Mouse (Mus musculus): ENCODE measurements around the gene Nans. TPM values are rescaled to one million over a fixed set of nuclear protein-coding genes. Genes with fewer than 3 reads are reported as not detected.

The Nans gene
- polyA plus RNA-seq, 1 experiment, result 67.2 TPM

GRCm38 (mm10) chr4:46543366-46544050 lies 54.5 kb downstream of the Nans start:
- H3K36me3 ChIP-seq (replicated peaks; ENCODE audit: low read length), result peaks cover 76% of the 10 kb centered on the region

GRCm38 (mm10) chr4:46544313-46544712 lies 55.3 kb downstream of the Nans start:
- Histone ChIP-seq H3K4me1 (peaks cover 30% of the 10 kb centered on the region), H3K4me3 (replicated peaks) (no peak overlapping the region), H3K27me3 (replicated peaks) (no peaks in the 10 kb centered on the region), H3K9me3 (no peaks in the 10 kb centered on the region), H3K36me3 (replicated peaks; ENCODE audit: low read length) (peaks cover 78% of the 10 kb centered on the region)
- TF ChIP-seq GATA1 (IDR thresholded peaks at IDR 0.05; ENCODE audit: borderline replicate concordance, low read length) (no peak), FLI1 (IDR thresholded peaks at IDR 0.05; ENCODE audit: low read length) (no peak)

More at GRCm38 (mm10) chr4:46543366-46544050, 54.5 kb downstream of the Nans start:
- Histone ChIP-seq H3K9me3 (no peaks in the 10 kb centered on the region), H3K27me3 (replicated peaks) (peaks cover 2% of the 10 kb centered on the region), H3K4me3 (replicated peaks) (no peak overlapping the region), H3K4me1 (peaks cover 25% of the 10 kb centered on the region)
- no peak for TF ChIP-seq GATA1 (IDR thresholded peaks at IDR 0.05; ENCODE audit: borderline replicate concordance, low read length)
- TF ChIP-seq FLI1 (IDR thresholded peaks at IDR 0.05; ENCODE audit: low read length), result no peak

- TF ChIP-seq GATA1 (IDR thresholded peaks at IDR 0.05; ENCODE audit: borderline replicate concordance, low read length) (no peak), FLI1 (IDR thresholded peaks at IDR 0.05; ENCODE audit: low read length) (no peak)
- H3K36me3 ChIP-seq (replicated peaks; ENCODE audit: low read length), result peaks cover 72% of the 10 kb centered on the region
- H3K4me3 ChIP-seq (replicated peaks), result no peak overlapping the region
- H3K27me3 ChIP-seq (replicated peaks), result no peaks in the 10 kb centered on the region
- peaks cover 39% of the 10 kb centered on the region for H3K4me1 ChIP-seq
- no peaks in the 10 kb centered on the region for H3K9me3 ChIP-seq
Measured at GRCm38 (mm10) chr4:46545498-46545897, 56.5 kb downstream of the Nans start.

- Histone ChIP-seq H3K4me3 (replicated peaks) (no peak overlapping the region), H3K27me3 (replicated peaks) (no peaks in the 10 kb centered on the region), H3K9me3 (no peaks in the 10 kb centered on the region), H3K36me3 (replicated peaks; ENCODE audit: low read length) (peaks cover 77% of the 10 kb centered on the region), H3K4me1 (peaks cover 50% of the 10 kb centered on the region)
- no peak for TF ChIP-seq FLI1 (IDR thresholded peaks at IDR 0.05; ENCODE audit: low read length)
- TF ChIP-seq GATA1 (IDR thresholded peaks at IDR 0.05; ENCODE audit: borderline replicate concordance, low read length), result no peak
Measured at GRCm38 (mm10) chr4:46546709-46547108, 57.7 kb downstream of the Nans start.

GRCm38 (mm10) chr4:46549979-46550378 lies 60.9 kb downstream of the Nans start:
- Histone ChIP-seq H3K9me3 (no peaks in the 10 kb centered on the region), H3K4me1 (peaks cover 79% of the 10 kb centered on the region), H3K36me3 (replicated peaks; ENCODE audit: low read length) (peaks cover 62% of the 10 kb centered on the region), H3K27me3 (replicated peaks) (no peaks in the 10 kb centered on the region), H3K4me3 (replicated peaks) (no peak overlapping the region)
- TF ChIP-seq GATA1 (IDR thresholded peaks at IDR 0.05; ENCODE audit: borderline replicate concordance, low read length), result no peak
- TF ChIP-seq FLI1 (IDR thresholded peaks at IDR 0.05; ENCODE audit: low read length), result no peak

GRCm38 (mm10) chr4:46550406-46550805 lies 61.4 kb downstream of the Nans start:
- TF ChIP-seq FLI1 (IDR thresholded peaks at IDR 0.05; ENCODE audit: low read length) (no peak), GATA1 (IDR thresholded peaks at IDR 0.05; ENCODE audit: borderline replicate concordance, low read length) (no peak)
- Histone ChIP-seq H3K9me3 (no peaks in the 10 kb centered on the region), H3K36me3 (replicated peaks; ENCODE audit: low read length) (peaks cover 59% of the 10 kb centered on the region), H3K4me1 (peaks cover 82% of the 10 kb centered on the region), H3K4me3 (replicated peaks) (no peak overlapping the region), H3K27me3 (replicated peaks) (no peaks in the 10 kb centered on the region)

Other genes starting within 250 kb of the Nans start
- not detected in 2 replicates for gene Foxe1, start 145.6 kb upstream of the Nans start, polyA plus RNA-seq (2012; ENCODE audit: insufficient read depth, low replicate concordance)
- gene Trmo, start 99.8 kb upstream of the Nans start, polyA plus RNA-seq (2012; ENCODE audit: insufficient read depth, low replicate concordance), result 1.5 and 3.7 TPM in 2 replicates
- 5.5 and 13.1 TPM in 2 replicates for gene Hemgn, start 75.7 kb upstream of the Nans start, polyA plus RNA-seq (2012; ENCODE audit: insufficient read depth, low replicate concordance)
- gene Anp32b, start 38.3 kb upstream of the Nans start, polyA plus RNA-seq (2012; ENCODE audit: insufficient read depth, low replicate concordance), result 638 and 1,212 TPM in 2 replicates
- gene Trim14, start 46.9 kb downstream of the Nans start, polyA plus RNA-seq (2012; ENCODE audit: insufficient read depth, low replicate concordance), result 2.0 and 8.1 TPM in 2 replicates
- gene Coro2a, start 113.0 kb downstream of the Nans start, polyA plus RNA-seq (2012; ENCODE audit: insufficient read depth, low replicate concordance), result 29.8 and 31.3 TPM in 2 replicates
- 4.5 and 7.8 TPM in 2 replicates for gene Tbc1d2, start 161.0 kb downstream of the Nans start, polyA plus RNA-seq (2012; ENCODE audit: insufficient read depth, low replicate concordance)